ENCODE assay signal across 36 mouse cellular contexts in genomic region chr16:90858206-90858605, GRCm38 (mm10). TPM values are rescaled to one million over a fixed set of nuclear protein-coding genes. Genes with fewer than 3 reads are reported as not detected.
"Had no signal": no experiment of that assay in that cellular context is flagged by ENCODE, and none has a peak within 500 bp of the region (broad histone marks: within the 10 kb centered on the region; RNA-seq: fewer than 3 reads in every experiment).

No protein-coding gene starts in this region.

- H3K36me3 ChIP-seq: heart, embryonic 10.5 days; heart, embryonic 12.5 days; heart, embryonic 13.5 days; heart, embryonic 15.5 days; hindbrain, embryonic 10.5 days; hindbrain, embryonic 12.5 days; hindbrain, embryonic 13.5 days; hindbrain, embryonic 15.5 days; intestine, embryonic 15.5 days; kidney, embryonic 15.5 days had no signal

- H3K27me3 ChIP-seq: heart, embryonic 12.5 days; heart, embryonic 13.5 days; heart, embryonic 15.5 days; hindbrain, embryonic 12.5 days; hindbrain, embryonic 13.5 days; hindbrain, embryonic 15.5 days; intestine, embryonic 15.5 days had no signal

- DNase-seq: heart, adult 2 months; heart, postnatal 10 days; heart, postnatal 14 days; heart, postnatal 36 days; heart, postnatal 4 days; kidney, adult 11 months; kidney, adult 18-20 months; kidney, adult 8-10 months; kidney, adult 9 months; kidney, postnatal 10 days; kidney, postnatal 14 days; kidney, postnatal 25 days; kidney, postnatal 36 days; kidney, postnatal 4 days; layer of hippocampus, adult 9-11 months; layer of hippocampus, postnatal 36 days had no signal

- H3K4me2 ChIP-seq: heart, embryonic 11.5 days; heart, embryonic 12.5 days; heart, embryonic 13.5 days; heart, embryonic 15.5 days; hindbrain, embryonic 12.5 days; hindbrain, embryonic 13.5 days; hindbrain, embryonic 14.5 days; hindbrain, embryonic 15.5 days; intestine, embryonic 15.5 days; kidney, embryonic 15.5 days had no signal

- H3K9ac ChIP-seq: heart, embryonic 12.5 days; heart, embryonic 13.5 days; heart, embryonic 15.5 days; hindbrain, embryonic 12.5 days; hindbrain, embryonic 13.5 days; hindbrain, embryonic 14.5 days; hindbrain, embryonic 15.5 days; intestine, embryonic 15.5 days; kidney, embryonic 15.5 days had no signal

- H3K9me3 ChIP-seq: heart, embryonic 10.5 days; heart, embryonic 12.5 days; heart, embryonic 13.5 days; heart, embryonic 15.5 days; hindbrain, embryonic 10.5 days; hindbrain, embryonic 12.5 days; hindbrain, embryonic 13.5 days; hindbrain, embryonic 15.5 days; intestine, embryonic 15.5 days; kidney, embryonic 15.5 days had no signal

- H3K4me1 ChIP-seq: heart, embryonic 10.5 days; heart, embryonic 12.5 days; heart, embryonic 15.5 days; hindbrain, embryonic 12.5 days; hindbrain, embryonic 13.5 days; hindbrain, embryonic 15.5 days; intestine, embryonic 15.5 days had no signal

- H3K4me3 ChIP-seq: heart, adult 2 months; heart, embryonic 10.5 days; heart, embryonic 12.5 days; heart, embryonic 13.5 days; heart, embryonic 15.5 days; hindbrain, embryonic 10.5 days; hindbrain, embryonic 12.5 days; hindbrain, embryonic 13.5 days; hindbrain, embryonic 15.5 days; intestine, embryonic 15.5 days; kidney, embryonic 15.5 days; layer of hippocampus, adult 2 months had no signal

- H3K27ac ChIP-seq: heart, adult 2 months; heart, embryonic 10.5 days; heart, embryonic 13.5 days; heart, embryonic 15.5 days; hindbrain, embryonic 10.5 days; hindbrain, embryonic 12.5 days; hindbrain, embryonic 13.5 days; hindbrain, embryonic 14.5 days; hindbrain, embryonic 15.5 days; hindbrain, postnatal 0 days; intestine, embryonic 15.5 days; kidney, embryonic 15.5 days; kidney, postnatal 0 days; layer of hippocampus, adult 2 months had no signal

- ATAC-seq: hindbrain, embryonic 16.5 days; hindbrain, postnatal 0 days; inflammation-experienced regulatory T-cells, adult 6 months; intestine, embryonic 15.5 days; intestine, embryonic 16.5 days; intestine, postnatal 0 days had no signal

RNA-seq across cellular contexts. Expression of gene Eva1c, which starts 31.7 kb away (rescaled TPM):
- total RNA-seq: hematopoietic stem cell, adult 5-6 weeks had no signal
- polyA plus RNA-seq: inflammation-experienced regulatory T-cells, adult 6 months had no signal
